Mouse (Mus musculus): Measurements from ENCODE around the gene S100a10.

DNA sequence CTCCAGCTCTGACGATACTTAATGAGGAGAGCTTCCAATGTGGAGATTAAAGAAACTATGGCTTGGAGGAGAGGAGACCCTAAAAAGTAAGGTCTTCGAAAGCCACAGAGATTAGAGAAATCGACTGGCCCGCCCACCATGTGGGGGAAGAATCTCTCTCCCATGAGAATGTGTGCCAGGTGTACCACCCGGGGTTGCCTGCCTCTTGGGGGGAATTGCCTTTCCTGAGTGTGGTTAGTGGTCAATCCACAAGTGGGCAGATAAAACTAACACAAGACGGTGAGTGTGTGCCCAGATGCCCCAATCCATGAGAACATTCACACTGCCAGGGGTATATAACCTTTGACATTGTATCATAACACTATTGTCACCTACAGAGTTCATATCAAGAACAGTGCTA lies 12.8 kb downstream of the S100a10 start:
- TF ChIP-seq POLR2A (IDR thresholded peaks at IDR 0.05; ENCODE audit: control insufficient read depth, low read depth, low read length) (no peak), CTCF (IDR thresholded peaks at IDR 0.05; ENCODE audit: control insufficient read depth, insufficient read depth, insufficient replicate concordance, low read depth, low read length) (no peak)

Data from testis, adult 2 months (tissue).